Mouse (Mus musculus): ENCODE results near the gene Stra8. TPM values are rescaled to one million over a fixed set of nuclear protein-coding genes. Genes with fewer than 3 reads are reported as not detected.

Gene Stra8
- polyA plus RNA-seq, 1 experiment from 2014 or later = 0.30 TPM

DNA sequence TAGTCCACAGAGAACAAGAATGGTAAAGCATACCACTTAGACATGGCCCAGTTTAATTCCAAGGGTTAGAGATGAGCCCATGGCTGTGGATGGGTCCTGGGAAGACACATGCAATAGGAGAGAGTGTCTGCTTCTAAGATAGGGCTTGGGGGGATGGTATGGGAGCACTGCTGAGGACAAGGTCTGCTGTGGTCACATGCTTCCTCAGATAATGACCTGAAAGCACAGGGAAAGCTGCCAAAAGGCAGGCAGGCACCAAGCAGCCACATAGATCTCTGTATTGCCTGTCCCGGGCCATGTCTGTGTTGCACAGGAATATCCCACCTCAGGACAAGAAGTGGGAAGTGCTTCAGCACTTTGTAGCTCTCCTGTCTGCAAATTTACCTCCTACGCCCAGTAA is 20.8 kb upstream of the Stra8 start:
- 44% methylated on average over 2 of the region's 2 CpGs for WGBS
- Histone ChIP-seq H3K9me3 (replicated peaks; ENCODE audit: control insufficient read depth, low read length) (no peaks in the 10 kb centered on the region), H3K36me3 (ENCODE audit: control insufficient read depth, insufficient read depth) (peaks cover 41% of the 10 kb centered on the region), H3K4me2 (ENCODE audit: low read depth, low read length) (peak overlapping the region; percentile 8; the same call in 1 of the 2 replicates), H3K27me3 (ENCODE audit: control insufficient read depth, insufficient read depth, low read length) (no peaks in the 10 kb centered on the region), H3K4me3 (ENCODE audit: low read length) (no peak overlapping the region), H3K27ac (ENCODE audit: low read length) (peak overlapping the region; percentile 62), H3K9ac (ENCODE audit: low read length) (no peak overlapping the region), H3K4me1 (ENCODE audit: control insufficient read depth, insufficient read depth, low read length) (peaks cover 40% of the 10 kb centered on the region)
- peak; percentile 52; the same call in 1 of the 2 replicates for ATAC-seq (replicated peaks; ENCODE audit: extremely low read depth, insufficient read depth, low FRiP score)

GRCm38 (mm10) chr6:34900990-34901389 is 19.0 kb upstream of the Stra8 start:
- Histone ChIP-seq H3K9me3 (replicated peaks; ENCODE audit: control insufficient read depth, low read length) (no peaks in the 10 kb centered on the region), H3K4me1 (ENCODE audit: control insufficient read depth, insufficient read depth, low read length) (peaks cover 40% of the 10 kb centered on the region), H3K27me3 (ENCODE audit: control insufficient read depth, insufficient read depth, low read length) (no peaks in the 10 kb centered on the region), H3K27ac (ENCODE audit: low read length) (no peak overlapping the region), H3K4me3 (ENCODE audit: low read length) (no peak overlapping the region), H3K9ac (ENCODE audit: low read length) (no peak overlapping the region), H3K36me3 (ENCODE audit: control insufficient read depth, insufficient read depth) (peaks cover 36% of the 10 kb centered on the region), H3K4me2 (ENCODE audit: low read depth, low read length) (no peak overlapping the region)
- ATAC-seq (replicated peaks; ENCODE audit: extremely low read depth, insufficient read depth, low FRiP score) = no peak
- WGBS = 69% methylated on average over 2 of the region's 2 CpGs

GRCm38 (mm10) chr6:34901911-34902444 is 18.0 kb upstream of the Stra8 start:
- Histone ChIP-seq H3K9ac (ENCODE audit: low read length) (peak overlapping the region; percentile 5; the same call in 1 of the 2 replicates), H3K9me3 (replicated peaks; ENCODE audit: control insufficient read depth, low read length) (no peaks in the 10 kb centered on the region), H3K27ac (ENCODE audit: low read length) (peak overlapping the region; percentile 51), H3K27me3 (ENCODE audit: control insufficient read depth, insufficient read depth, low read length) (no peaks in the 10 kb centered on the region), H3K4me3 (ENCODE audit: low read length) (no peak overlapping the region; the same call in 1 of the 2 replicates), H3K4me1 (ENCODE audit: control insufficient read depth, insufficient read depth, low read length) (peaks cover 40% of the 10 kb centered on the region), H3K36me3 (ENCODE audit: control insufficient read depth, insufficient read depth) (peaks cover 36% of the 10 kb centered on the region), H3K4me2 (ENCODE audit: low read depth, low read length) (peak overlapping the region; percentile 28)
- WGBS = 24% methylated on average over 9 of the region's 9 CpGs
- ATAC-seq (replicated peaks; ENCODE audit: extremely low read depth, insufficient read depth, low FRiP score) = peak; percentile 37

DNA sequence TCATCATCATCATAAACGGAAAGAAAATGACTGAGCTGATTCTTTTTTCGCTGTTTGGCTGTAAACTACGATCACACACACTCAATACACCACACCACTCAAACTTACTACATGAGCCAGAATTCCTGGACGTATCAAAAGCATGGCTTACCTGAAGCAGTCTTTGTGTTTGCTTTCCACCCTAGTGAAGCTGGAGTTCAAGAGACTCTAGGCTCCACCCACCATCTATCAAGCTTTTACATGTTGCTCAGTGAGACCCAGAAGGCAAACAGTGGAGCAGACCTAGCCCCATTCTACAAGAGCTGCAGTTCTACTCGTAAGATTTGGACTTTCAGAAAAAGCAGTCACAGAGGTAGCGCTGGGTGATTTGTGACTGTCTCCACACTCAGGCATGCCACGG is 17.4 kb upstream of the Stra8 start:
- peaks cover 40% of the 10 kb centered on the region for H3K36me3 ChIP-seq (ENCODE audit: control insufficient read depth, insufficient read depth)
- peak overlapping the region; percentile 5; the same call in 1 of the 2 replicates for H3K9ac ChIP-seq (ENCODE audit: low read length)
- WGBS = 65% methylated on average over 7 of the region's 7 CpGs
- no peaks in the 10 kb centered on the region for H3K9me3 ChIP-seq (replicated peaks; ENCODE audit: control insufficient read depth, low read length)
- peak overlapping the region; percentile 51 for H3K27ac ChIP-seq (ENCODE audit: low read length)
- no peaks in the 10 kb centered on the region for H3K27me3 ChIP-seq (ENCODE audit: control insufficient read depth, insufficient read depth, low read length)
- H3K4me3 ChIP-seq (ENCODE audit: low read length) = no peak overlapping the region; the same call in 1 of the 2 replicates
- H3K4me2 ChIP-seq (ENCODE audit: low read depth, low read length) = peak overlapping the region; percentile 28
- ATAC-seq (replicated peaks; ENCODE audit: extremely low read depth, insufficient read depth, low FRiP score) = no peak
- peaks cover 40% of the 10 kb centered on the region for H3K4me1 ChIP-seq (ENCODE audit: control insufficient read depth, insufficient read depth, low read length)

DNA sequence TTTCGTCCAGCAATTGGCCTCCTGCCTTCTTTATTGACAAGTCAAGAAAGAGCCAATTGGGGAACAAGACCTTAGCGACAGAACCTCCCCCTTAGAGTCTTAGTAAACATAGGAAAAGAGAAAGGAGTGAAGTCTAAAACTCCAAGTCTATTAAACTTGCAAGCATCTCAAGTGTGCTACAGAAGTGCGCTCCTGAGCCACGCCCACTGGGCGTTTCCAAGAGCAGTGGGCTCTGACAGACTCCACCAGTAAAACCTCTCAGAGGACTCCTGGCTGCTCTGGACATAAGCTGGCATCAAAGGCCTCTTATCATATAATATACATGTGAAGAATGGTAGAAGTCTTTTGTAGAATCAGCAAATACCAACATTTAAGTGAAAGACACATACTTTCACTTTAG is 16.5 kb upstream of the Stra8 start:
- WGBS = 53% methylated on average over 5 of the region's 5 CpGs
- no peak overlapping the region for H3K4me3 ChIP-seq (ENCODE audit: low read length)
- H3K9ac ChIP-seq (ENCODE audit: low read length) = no peak overlapping the region

DNA sequence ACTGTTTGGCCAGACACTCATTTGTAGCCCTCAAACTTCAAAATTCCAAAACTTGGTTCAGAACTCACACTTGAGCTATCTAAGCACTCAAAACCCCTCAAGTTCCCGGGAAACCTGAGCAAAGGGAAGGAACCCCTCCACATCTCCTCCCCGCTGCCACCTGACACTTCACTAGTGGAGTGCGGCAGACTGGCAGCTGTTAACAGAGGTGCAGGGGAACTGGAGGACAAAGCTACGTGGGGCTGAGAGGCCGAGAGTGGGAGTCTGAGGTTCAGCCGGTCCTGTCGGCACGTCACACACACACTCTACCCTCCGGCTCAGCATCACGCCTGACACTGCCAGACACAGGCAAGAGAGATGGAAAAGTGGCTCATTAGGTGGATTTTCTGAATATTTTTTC is 16.1 kb upstream of the Stra8 start:
- Histone ChIP-seq H3K36me3 (ENCODE audit: control insufficient read depth, insufficient read depth) (peaks cover 38% of the 10 kb centered on the region), H3K4me3 (ENCODE audit: low read length) (peak overlapping the region; percentile 23; the same call in 1 of the 2 replicates), H3K9me3 (replicated peaks; ENCODE audit: control insufficient read depth, low read length) (no peaks in the 10 kb centered on the region), H3K27ac (ENCODE audit: low read length) (peak overlapping the region; percentile 58), H3K4me1 (ENCODE audit: control insufficient read depth, insufficient read depth, low read length) (peaks cover 45% of the 10 kb centered on the region), H3K27me3 (ENCODE audit: control insufficient read depth, insufficient read depth, low read length) (no peaks in the 10 kb centered on the region), H3K9ac (ENCODE audit: low read length) (no peak overlapping the region), H3K4me2 (ENCODE audit: low read depth, low read length) (peak overlapping the region; percentile 50)
- ATAC-seq (replicated peaks; ENCODE audit: extremely low read depth, insufficient read depth, low FRiP score) = no peak
- WGBS = 23% methylated on average over 10 of the region's 10 CpGs

More for the DNA sequence above, 16.5 kb upstream of the Stra8 start:
- peak overlapping the region; percentile 50 for H3K4me2 ChIP-seq (ENCODE audit: low read depth, low read length)
- no peak for ATAC-seq (replicated peaks; ENCODE audit: extremely low read depth, insufficient read depth, low FRiP score)
- H3K27ac ChIP-seq (ENCODE audit: low read length) = peak overlapping the region; percentile 58
- H3K9me3 ChIP-seq (replicated peaks; ENCODE audit: control insufficient read depth, low read length) = no peaks in the 10 kb centered on the region
- peaks cover 39% of the 10 kb centered on the region for H3K36me3 ChIP-seq (ENCODE audit: control insufficient read depth, insufficient read depth)
- peaks cover 45% of the 10 kb centered on the region for H3K4me1 ChIP-seq (ENCODE audit: control insufficient read depth, insufficient read depth, low read length)
- H3K27me3 ChIP-seq (ENCODE audit: control insufficient read depth, insufficient read depth, low read length) = no peaks in the 10 kb centered on the region

GRCm38 (mm10) chr6:34904361-34904760 is 15.6 kb upstream of the Stra8 start:
- H3K27me3 ChIP-seq (ENCODE audit: control insufficient read depth, insufficient read depth, low read length) = no peaks in the 10 kb centered on the region
- H3K4me1 ChIP-seq (ENCODE audit: control insufficient read depth, insufficient read depth, low read length) = peaks cover 44% of the 10 kb centered on the region
- no peaks in the 10 kb centered on the region for H3K9me3 ChIP-seq (replicated peaks; ENCODE audit: control insufficient read depth, low read length)
- H3K4me2 ChIP-seq (ENCODE audit: low read depth, low read length) = no peak overlapping the region
- no peak overlapping the region for H3K9ac ChIP-seq (ENCODE audit: low read length)
- no peak for ATAC-seq (replicated peaks; ENCODE audit: extremely low read depth, insufficient read depth, low FRiP score)
- H3K36me3 ChIP-seq (ENCODE audit: control insufficient read depth, insufficient read depth) = peaks cover 36% of the 10 kb centered on the region
- 22% methylated on average over 6 of the region's 6 CpGs for WGBS
- no peak overlapping the region; the same call in 1 of the 2 replicates for H3K27ac ChIP-seq (ENCODE audit: low read length)
- no peak overlapping the region for H3K4me3 ChIP-seq (ENCODE audit: low read length)

- Histone ChIP-seq H3K27ac (ENCODE audit: low read length) (no peak overlapping the region), H3K4me2 (ENCODE audit: low read depth, low read length) (no peak overlapping the region), H3K27me3 (ENCODE audit: control insufficient read depth, insufficient read depth, low read length) (no peaks in the 10 kb centered on the region), H3K36me3 (ENCODE audit: control insufficient read depth, insufficient read depth) (peaks cover 26% of the 10 kb centered on the region), H3K9me3 (replicated peaks; ENCODE audit: control insufficient read depth, low read length) (no peaks in the 10 kb centered on the region), H3K4me1 (ENCODE audit: control insufficient read depth, insufficient read depth, low read length) (peaks cover 41% of the 10 kb centered on the region), H3K9ac (ENCODE audit: low read length) (no peak overlapping the region), H3K4me3 (ENCODE audit: low read length) (no peak overlapping the region)
- 74% methylated on average over 2 of the region's 2 CpGs for WGBS
- ATAC-seq (replicated peaks; ENCODE audit: extremely low read depth, insufficient read depth, low FRiP score) = no peak
These were observed 13.8 kb upstream of the Stra8 start for GRCm38 (mm10) chr6:34906125-34906524.

- H3K9ac ChIP-seq (ENCODE audit: low read length) = no peak overlapping the region
- H3K36me3 ChIP-seq (ENCODE audit: control insufficient read depth, insufficient read depth) = peaks cover 23% of the 10 kb centered on the region
- no peaks in the 10 kb centered on the region for H3K27me3 ChIP-seq (ENCODE audit: control insufficient read depth, insufficient read depth, low read length)
- no peak overlapping the region for H3K4me3 ChIP-seq (ENCODE audit: low read length)
- H3K4me1 ChIP-seq (ENCODE audit: control insufficient read depth, insufficient read depth, low read length) = peaks cover 40% of the 10 kb centered on the region
- H3K4me2 ChIP-seq (ENCODE audit: low read depth, low read length) = no peak overlapping the region
- H3K27ac ChIP-seq (ENCODE audit: low read length) = no peak overlapping the region
- ATAC-seq (replicated peaks; ENCODE audit: extremely low read depth, insufficient read depth, low FRiP score) = no peak
- no peaks in the 10 kb centered on the region for H3K9me3 ChIP-seq (replicated peaks; ENCODE audit: control insufficient read depth, low read length)
- 89% methylated on average over 4 of the region's 4 CpGs for WGBS
These were observed 13.3 kb upstream of the Stra8 start for GRCm38 (mm10) chr6:34906661-34907060.
